Mouse (Mus musculus) adrenal gland, postnatal 4 days (tissue): ENCODE measurements around the gene Usp4. TPM values are rescaled to one million over a fixed set of nuclear protein-coding genes. Genes with fewer than 3 reads are reported as not detected.

ENCODE experiments used
- DNase-seq, 2 experiments: peaks; one replicate each; pipeline ENCODE4 v3.0.0; 2021 to 2022; ENCODE audit warnings: low spot score in 2 of 2, mixed read lengths in 2 of 2
- total RNA-seq, 2 experiments: library from RNA; stranded (reverse); gene quantifications; 2 replicates each; pipeline ENCODE4 v1.2.3; 2021

Gene Usp4
- total RNA-seq, 2 experiments from 2014 or later, result 119 to 123 TPM

- DNase-seq, result no peak
Observed at GRCm38 (mm10) chr9:108404451-108404850, 56.8 kb downstream of the Usp4 start.

GRCm38 (mm10) chr9:108409535-108409934 lies 61.9 kb downstream of the Usp4 start:
- no peak for DNase-seq

GRCm38 (mm10) chr9:108411381-108411942 lies 63.8 kb downstream of the Usp4 start:
- DNase-seq, result no peak

- no peak for DNase-seq
Observed at GRCm38 (mm10) chr9:108412221-108412620, 64.6 kb downstream of the Usp4 start.

- no peak for DNase-seq
Observed at GRCm38 (mm10) chr9:108428384-108428783, 80.7 kb downstream of the Usp4 start, which contains the start of gene Ccdc36. Gene Ccdc36, minus strand, starts transcription at chr9:108428484.

- no peak for DNase-seq
Observed at GRCm38 (mm10) chr9:108431431-108432067, 83.9 kb downstream of the Usp4 start.

GRCm38 (mm10) chr9:108436182-108436581 lies 88.5 kb downstream of the Usp4 start, which contains the start of gene BC048562:
Gene BC048562, plus strand, starts transcription at chr9:108436482.
- DNase-seq, result no peak

- DNase-seq, result no peak
Observed at GRCm38 (mm10) chr9:108439176-108439575, 91.5 kb downstream of the Usp4 start.

- DNase-seq, result no peak
Observed at GRCm38 (mm10) chr9:108440485-108440884, 92.8 kb downstream of the Usp4 start.

GRCm38 (mm10) chr9:108441236-108441919 lies 93.7 kb downstream of the Usp4 start:
- no peak for DNase-seq

Other genes starting within 250 kb of the Usp4 start
- gene Bsn, start 157.5 kb upstream of the Usp4 start, total RNA-seq, result 1 to 10 TPM; 3.9 to 4.4 TPM
- gene Dag1, start 83.9 kb upstream of the Usp4 start, total RNA-seq, result 100 to 1,000 TPM; 158 to 188 TPM
- gene Nicn1, start 57.4 kb upstream of the Usp4 start, total RNA-seq, result 10 to 100 TPM; 26.4 to 27.2 TPM
- 10 to 100 TPM in 1 of 2 experiments, 1 to 10 TPM in 1; 9.5 to 10.8 TPM for gene Amt, start 51.0 kb upstream of the Usp4 start, total RNA-seq
- gene Rhoa, start 41.7 kb upstream of the Usp4 start, total RNA-seq, result 100 to 1,000 TPM; 357 to 360 TPM
- 10 to 100 TPM; 32.7 to 36.7 TPM for gene Tcta, start 41.7 kb upstream of the Usp4 start, total RNA-seq
- gene Gpx1, start 8.9 kb upstream of the Usp4 start, total RNA-seq, result 100 to 1,000 TPM; 473 to 481 TPM
- 1 to 10 TPM in 1 of 2 experiments, under 1 TPM in 1; 0.73 to 1.4 TPM for gene 1700102P08Rik, start 45.0 kb downstream of the Usp4 start, total RNA-seq
- under 1 TPM; 0.25 to 0.28 TPM for gene Ccdc36, start 80.6 kb downstream of the Usp4 start, total RNA-seq
- gene BC048562, start 88.6 kb downstream of the Usp4 start, total RNA-seq, result not detected
- gene Ccdc71, start 112.7 kb downstream of the Usp4 start, total RNA-seq, result 10 to 100 TPM; 47.1 to 59.1 TPM
- gene Klhdc8b, start 113.7 kb downstream of the Usp4 start, total RNA-seq, result 10 to 100 TPM; 55.1 to 58.2 TPM
- gene Lamb2, start 131.9 kb downstream of the Usp4 start, total RNA-seq, result 100 to 1,000 TPM; 136 to 153 TPM
- 100 to 1,000 TPM; 225 to 230 TPM for gene Usp19, start 142.7 kb downstream of the Usp4 start, total RNA-seq
- 100 to 1,000 TPM; 212 to 220 TPM for gene Qars, start 159.9 kb downstream of the Usp4 start, total RNA-seq
- 100 to 1,000 TPM; 162 to 172 TPM for gene Qrich1, start 169.0 kb downstream of the Usp4 start, total RNA-seq
- 100 to 1,000 TPM; 105 to 106 TPM for gene Impdh2, start 212.4 kb downstream of the Usp4 start, total RNA-seq
- 10 to 100 TPM; 55.8 to 58.7 TPM for gene Ndufaf3, start 219.6 kb downstream of the Usp4 start, total RNA-seq
- gene Dalrd3, start 222.0 kb downstream of the Usp4 start, total RNA-seq, result 10 to 100 TPM; 60.3 to 74.2 TPM
- 100 to 1,000 TPM; 150 to 157 TPM for gene Wdr6, start 230.9 kb downstream of the Usp4 start, total RNA-seq
- 10 to 100 TPM; 13.4 to 16.2 TPM for gene P4htm, start 249.8 kb downstream of the Usp4 start, total RNA-seq